Mouse (Mus musculus) liver, embryonic 14.5 days (tissue): ENCODE data around the gene Slc38a11.

Experiments
- CTCF ChIP-seq: IDR thresholded peaks from 2 replicates; pipeline ENCODE4 v1.5.1; 2016; ENCODE audit warnings: antibody characterized with exemption, low read depth, control low read depth
- EP300 ChIP-seq: IDR thresholded peaks from 2 replicates; pipeline ENCODE4 v1.6.1; 2016; ENCODE audit warnings: antibody characterized with exemption, low read depth

DNA sequence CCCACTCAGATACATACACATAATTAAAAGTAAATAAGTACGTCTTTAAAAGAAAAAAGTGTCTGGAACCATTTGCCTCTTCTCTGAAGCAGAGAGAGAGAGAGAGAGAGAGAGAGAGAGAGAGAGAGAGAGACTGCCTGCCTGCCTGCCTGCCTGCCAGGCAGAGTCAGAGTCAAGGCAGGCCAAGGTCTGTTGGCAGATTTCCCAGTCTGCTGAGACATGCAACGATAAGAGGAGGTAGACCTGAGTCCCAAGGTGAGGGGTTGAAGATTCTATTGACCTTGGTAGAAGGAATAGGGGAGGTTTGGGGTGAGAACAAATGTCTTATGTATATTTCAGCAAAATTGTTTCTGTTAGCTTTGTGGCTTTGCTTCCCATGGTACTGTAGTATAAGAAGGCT is 42.9 kb downstream of the Slc38a11 start:
- TF ChIP-seq CTCF (no peak), EP300 (no peak)
